Mouse (Mus musculus) ovary, postnatal 14 days (tissue): Measurements from ENCODE around the gene Ugt1a5.
"Not testable (repeated sequence)": the region's sequence is repeated elsewhere in the genome, so short reads cannot be mapped to it uniquely, and the experiment has no call there.

Experiments
- DNase-seq: peaks from one replicate; pipeline ENCODE4 v3.0.0; 2022; ENCODE audit warnings: low spot score

Gene Ugt1a5

DNA sequence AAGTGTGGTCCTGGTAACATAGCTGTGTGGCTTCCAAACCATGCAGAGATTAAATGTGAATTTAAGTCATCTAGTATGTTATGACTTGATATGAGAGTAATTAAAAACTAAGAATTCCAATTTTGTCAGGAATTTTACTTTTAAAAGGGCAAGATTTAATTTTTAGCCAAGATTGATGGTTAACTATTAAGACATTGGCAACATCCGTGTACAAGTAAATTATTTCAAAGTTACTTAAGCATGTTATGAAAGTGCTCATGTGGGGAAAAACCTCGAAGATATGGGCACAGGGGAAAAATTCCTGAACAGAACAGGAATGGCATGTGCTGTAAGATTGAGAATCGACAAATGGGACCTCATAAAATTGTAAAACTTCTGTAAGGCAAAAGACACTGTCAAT is 31.6 kb downstream of the Ugt1a5 start:
- no peak for DNase-seq

DNA sequence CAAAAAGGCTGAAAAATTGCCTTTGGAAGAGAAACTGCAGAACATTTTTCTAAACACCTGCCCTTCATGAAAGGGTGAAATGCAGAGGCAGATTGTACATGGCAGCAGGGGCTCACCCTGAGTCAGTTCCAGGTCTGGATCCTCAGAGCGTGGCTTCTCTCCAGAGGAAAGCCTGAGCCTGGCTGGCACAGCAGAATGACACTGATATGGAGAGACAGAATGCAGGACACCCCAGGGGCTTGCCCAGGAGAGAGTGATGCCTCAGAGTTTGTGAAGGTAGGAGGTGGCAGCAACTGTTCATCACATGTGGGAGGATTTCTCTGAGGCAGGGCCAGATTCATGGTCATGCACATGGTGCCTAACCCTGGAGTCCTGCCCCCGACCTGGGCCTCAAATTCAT is 34.2 kb downstream of the Ugt1a5 start:
- no peak for DNase-seq

DNA sequence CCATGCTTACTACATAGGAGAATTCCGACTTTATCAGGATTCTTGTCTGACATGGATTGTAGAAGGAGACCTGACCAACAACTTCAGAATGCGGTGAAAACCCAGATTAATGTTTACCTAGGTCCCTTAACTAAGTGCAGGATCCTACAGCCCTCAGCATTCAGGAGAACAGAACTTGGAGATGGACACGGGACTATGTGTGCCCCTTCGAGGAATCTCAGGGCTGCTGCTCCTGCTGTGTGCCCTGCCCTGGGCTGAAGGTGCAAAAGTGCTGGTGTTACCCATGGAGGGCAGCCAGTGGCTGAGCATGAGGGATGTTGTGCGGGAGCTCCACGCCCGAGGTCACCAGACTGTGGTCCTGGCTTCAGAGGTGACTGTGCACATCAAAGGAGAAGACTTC is 34.6 kb downstream of the Ugt1a5 start, which contains the start of gene Ugt1a2:
Gene Ugt1a2 (plus strand): TSS at position 146 of the 400 bp plus-strand sequence.
- no peak for DNase-seq

DNA sequence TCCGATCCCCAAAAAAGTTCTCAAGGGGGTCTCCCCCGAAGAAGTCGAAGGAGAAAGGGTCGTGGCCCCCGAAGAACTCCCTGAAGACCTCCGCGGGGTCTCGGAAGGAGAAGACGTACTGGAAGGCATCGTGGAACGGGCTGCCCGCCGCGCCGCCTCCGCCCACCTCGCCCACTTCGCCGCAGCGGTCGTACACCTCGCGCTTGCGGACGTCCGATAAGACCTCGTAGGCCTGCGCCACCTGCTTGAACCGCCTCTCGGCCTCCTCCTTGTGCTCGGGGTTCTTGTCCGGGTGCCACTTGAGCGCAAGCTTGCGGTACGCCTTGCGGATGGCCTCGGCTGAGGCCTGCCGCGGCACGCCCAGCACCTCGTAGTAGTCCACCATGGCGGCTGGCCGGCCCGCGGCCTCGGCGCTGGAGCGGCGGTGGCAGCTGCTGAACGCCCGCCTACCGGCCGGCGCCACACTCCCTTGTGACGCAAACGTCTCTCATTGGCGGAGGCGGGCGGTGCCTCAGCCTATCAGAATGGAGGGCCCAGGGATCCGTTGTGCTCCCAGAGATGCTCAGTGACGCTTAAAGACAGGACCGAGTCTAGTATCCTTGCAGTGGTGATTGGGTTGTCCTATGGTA is 39.6 kb downstream of the Ugt1a5 start, which contains the start of gene Dnajb3:
Gene Dnajb3 (minus strand): TSS at position 489 of the 629 bp plus-strand sequence.
- no peak for DNase-seq

DNA sequence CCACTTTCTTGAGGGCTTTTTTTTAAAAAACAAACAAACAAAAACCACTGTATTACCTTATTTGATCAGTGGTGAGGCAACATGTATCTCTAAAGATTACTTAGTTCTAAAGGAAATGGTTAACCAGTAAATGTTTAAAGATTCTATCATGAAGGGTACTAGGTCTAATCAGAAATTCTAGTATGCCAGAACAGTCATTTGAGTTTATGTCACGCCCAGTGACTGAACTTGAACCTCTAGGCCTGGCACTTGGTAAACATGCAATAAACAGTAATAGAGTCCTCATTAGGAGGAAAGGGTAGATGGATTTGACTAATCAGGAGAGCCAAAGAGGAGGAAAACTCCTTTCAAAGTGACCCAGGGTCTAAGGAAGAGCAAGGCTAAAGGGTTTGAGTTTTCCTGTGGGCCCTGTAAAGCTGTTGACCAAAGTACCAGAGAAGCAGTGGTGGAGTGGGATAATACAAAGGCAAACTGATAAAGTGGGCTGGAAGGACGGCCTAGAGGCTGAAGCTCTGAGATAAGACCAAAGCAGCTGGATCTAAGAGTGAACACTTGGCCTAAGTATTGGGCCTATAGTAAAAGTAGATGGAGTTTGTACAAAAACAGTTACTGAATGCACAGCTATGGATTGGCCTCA is 41.1 kb downstream of the Ugt1a5 start:
- DNase-seq: no peak

DNA sequence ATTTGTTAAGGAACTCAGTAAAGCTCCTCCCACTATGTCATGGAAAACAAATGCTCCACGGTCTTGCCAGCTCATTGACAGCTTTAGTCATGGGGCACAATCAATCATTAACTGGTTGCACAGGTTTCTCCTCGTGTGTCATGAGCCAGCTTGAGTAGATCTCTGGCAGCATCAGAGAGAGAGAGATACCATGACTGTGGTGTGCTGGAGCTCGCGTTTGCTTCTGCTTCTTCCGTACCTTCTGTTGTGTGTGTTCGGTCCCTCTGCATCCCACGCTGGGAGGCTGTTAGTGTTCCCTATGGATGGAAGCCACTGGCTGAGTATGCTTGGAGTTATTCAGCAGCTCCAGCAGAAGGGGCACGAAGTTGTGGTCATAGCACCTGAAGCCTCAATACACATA is 46.0 kb downstream of the Ugt1a5 start, which contains the start of gene Ugt1a1:
Gene Ugt1a1 (plus strand): TSS at position 148 of the 400 bp plus-strand sequence.
- DNase-seq: no peak

DNA sequence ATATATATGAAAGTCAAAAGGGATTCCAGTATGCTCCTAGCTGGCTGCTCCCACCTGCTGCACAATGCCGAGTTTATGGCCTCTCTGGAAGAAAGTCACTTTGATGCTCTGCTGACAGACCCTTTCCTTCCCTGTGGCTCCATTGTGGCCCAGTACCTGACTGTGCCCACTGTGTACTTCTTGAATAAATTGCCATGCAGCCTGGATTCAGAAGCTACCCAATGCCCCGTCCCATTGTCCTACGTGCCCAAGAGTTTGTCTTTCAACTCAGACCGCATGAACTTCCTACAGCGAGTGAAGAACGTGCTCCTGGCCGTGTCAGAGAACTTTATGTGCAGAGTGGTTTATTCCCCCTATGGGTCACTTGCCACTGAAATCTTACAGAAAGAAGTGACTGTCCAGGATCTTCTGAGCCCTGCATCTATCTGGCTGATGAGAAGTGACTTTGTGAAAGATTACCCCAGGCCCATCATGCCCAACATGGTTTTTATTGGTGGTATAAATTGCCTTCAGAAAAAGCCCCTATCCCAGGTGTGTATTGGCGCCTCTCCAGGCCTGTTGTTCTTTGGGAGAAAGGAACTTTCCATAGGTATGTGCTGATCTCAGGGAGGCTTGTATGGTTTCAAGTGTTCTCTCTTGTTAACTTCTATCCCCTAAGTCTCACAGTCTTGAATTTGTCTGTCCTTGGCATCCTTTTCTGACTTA is 46.7 kb downstream of the Ugt1a5 start:
- DNase-seq: no peak

DNA sequence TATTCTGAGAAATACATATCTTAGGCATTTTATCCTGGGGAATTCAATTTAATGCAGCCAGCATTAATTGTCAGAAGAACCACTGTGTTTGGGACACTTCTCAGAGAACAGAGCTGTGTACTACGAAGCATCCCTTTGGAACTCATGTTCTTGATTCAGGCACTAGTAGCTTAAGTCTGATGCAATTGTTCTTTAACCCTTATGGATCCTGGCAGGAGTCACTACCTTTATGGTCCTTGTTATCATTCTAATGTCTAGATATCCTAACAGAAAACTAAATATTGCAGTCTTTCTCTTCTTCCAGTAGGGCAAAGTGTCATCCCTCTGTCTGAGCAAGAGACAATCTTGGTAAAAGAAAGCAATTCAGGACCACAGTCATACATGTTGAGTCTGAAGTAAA is 47.2 kb downstream of the Ugt1a5 start:
- no peak for DNase-seq

DNA sequence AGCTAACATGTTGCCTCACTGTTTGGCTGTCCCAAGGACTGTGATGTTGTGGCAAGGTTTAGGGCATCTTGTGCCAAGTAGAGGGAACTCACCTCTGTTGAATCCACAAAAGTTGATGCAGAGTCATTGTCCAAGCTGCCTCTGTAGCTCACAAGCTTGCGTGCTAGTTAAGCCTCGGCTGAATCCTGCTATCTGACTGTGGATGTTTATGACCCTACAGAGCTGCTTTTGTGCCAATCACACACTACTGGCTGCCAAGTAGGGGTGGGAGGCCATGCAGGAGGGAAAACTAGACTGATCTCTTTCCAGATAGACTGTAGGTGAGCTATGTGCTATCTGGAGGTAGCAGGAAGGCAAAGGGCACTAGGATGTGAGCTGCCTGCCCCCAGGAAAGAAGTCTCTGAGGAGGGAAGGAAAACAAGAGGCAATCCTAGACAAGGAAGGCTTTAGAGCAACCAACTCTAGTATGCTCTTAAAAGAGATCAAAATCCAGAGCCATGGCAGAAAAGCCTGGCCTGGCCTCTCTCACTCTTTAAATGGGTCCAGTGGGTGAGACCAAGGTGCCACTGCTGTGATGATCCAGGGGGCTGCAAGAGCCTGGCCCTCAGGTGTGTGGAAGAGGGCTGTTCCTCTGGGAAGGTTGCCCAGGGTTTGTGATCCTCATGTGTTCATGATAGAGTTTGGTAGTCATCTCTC is 48.1 kb downstream of the Ugt1a5 start:
- DNase-seq: no peak

DNA sequence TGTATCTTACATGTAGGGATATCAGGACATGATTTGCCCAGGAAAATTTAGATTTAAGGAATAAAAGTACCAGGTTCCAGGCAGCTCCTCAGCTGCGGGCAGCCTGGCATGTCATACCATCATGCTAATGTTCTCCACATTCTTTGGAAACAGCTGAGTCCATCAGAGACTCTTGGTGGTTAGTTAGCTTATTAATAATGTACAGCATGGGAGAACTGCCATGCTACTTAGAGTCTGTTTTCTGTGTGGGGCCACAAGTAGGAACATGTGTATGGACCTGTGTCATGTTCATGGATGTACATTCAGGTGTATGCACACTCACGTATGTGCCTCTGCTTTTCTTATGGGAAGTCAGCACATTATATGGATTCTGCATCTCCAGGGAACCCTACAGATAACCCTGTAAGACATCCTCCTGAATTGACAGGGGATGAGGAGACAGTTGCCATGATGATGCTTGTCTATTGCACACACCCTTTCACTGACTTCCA is 48.7 kb downstream of the Ugt1a5 start:
- no peak for DNase-seq

DNA sequence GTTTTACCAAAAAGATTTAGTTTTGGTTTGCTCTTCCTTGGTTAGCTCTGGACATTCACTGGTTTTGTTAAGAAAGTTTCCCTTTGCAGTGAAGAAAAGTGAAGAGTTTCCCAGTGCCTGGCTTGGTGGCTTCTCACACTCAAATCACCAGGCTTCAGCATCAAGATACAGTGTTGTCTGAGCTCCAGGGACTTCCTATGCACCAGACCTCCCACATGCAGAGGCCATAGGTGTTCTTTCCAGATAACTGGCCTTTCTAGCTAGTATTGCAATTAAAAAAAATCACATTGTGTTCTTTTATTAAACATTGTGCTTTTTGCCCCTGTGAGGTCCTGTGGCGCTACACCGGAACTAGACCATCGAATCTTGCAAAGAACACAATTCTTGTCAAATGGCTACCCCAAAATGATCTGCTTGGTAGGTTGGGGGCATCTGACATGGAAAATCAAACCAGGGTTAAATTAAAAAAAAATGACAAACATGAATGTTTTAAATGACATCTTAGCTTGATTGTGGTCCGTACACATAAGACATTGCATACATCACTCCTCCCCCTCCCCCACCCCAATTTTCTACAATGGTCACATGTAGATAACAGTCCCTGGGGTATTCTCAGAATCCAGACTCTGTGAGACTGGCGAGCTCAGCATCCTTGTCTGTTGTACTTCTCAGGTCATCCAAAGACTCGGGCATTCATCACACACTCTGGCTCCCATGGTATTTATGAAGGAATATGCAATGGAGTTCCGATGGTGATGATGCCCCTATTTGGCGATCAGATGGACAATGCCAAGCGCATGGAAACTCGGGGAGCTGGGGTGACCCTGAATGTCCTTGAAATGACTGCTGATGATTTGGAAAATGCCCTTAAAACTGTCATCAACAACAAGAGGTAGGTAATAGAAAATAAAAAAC is 49.9 kb downstream of the Ugt1a5 start:
- no peak for DNase-seq

DNA sequence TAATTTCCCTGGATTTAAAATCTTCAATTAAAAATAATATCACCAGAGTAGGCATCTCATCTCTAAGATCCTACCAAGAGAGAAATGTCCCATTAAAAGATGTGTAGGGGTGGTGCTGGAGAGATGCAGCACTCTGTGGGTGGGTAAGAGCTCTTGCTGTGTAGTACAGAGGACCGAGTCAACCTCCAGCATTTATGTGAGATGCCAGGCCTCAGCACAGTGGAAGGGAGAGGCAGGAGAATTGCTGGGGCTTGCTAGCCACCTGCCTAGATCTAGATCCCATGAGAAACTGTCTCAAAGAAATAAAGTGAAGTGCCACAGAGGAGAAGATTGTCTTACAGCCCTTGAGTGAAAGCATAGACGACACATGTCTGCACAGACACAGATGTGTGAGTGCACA is 50.7 kb downstream of the Ugt1a5 start:
- DNase-seq: no peak

DNA sequence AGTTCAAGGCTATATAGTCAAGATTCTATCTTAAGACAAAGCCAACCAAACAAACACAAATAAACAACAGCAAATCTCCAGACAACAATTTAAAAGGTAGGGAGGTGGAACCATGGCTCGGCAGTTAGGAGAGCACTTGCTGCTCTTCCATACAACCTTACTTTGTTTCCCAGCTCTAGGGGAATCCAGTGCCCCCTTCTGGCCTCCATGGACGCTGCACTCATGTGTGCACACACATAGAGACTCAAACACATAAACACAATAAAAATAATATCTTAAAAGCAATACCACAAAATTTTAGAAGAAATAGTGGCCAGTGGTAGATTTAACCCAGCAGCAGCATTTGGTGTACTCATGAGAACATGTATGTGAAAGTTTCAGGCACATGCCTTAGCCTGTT is 51.3 kb downstream of the Ugt1a5 start:
- DNase-seq: no peak

DNA sequence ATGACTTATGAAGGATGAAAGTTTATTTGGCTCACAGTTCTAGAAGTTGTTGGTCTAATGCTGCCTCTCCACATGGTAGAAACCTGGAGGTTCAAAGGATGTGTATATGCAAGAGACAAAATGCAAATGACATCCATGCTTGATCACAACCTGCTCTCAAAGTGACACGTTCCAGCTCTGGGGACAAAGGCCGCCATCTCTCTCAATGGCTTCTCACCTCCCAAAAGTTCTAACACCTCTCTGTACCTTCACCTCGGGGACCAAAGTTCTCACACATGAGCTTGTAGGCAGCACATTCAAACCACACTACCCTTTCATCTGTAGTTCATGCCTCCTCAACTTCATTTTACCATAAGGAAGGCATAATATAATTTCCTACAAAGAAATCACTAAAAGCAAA is 51.8 kb downstream of the Ugt1a5 start:
- DNase-seq: no peak

DNA sequence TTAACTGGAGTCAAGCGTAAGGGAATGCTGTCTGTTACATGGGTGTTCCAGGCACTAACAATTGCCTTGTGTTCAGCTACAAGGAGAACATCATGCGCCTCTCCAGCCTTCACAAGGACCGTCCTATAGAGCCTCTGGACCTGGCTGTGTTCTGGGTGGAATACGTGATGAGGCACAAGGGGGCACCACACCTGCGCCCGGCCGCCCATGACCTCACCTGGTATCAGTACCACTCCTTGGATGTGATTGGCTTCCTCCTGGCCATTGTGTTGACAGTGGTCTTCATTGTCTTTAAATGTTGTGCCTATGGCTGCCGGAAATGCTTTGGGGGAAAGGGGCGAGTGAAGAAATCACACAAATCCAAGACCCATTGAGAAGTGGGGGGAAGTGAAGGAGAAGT is 52.2 kb downstream of the Ugt1a5 start:
- no peak for DNase-seq

DNA sequence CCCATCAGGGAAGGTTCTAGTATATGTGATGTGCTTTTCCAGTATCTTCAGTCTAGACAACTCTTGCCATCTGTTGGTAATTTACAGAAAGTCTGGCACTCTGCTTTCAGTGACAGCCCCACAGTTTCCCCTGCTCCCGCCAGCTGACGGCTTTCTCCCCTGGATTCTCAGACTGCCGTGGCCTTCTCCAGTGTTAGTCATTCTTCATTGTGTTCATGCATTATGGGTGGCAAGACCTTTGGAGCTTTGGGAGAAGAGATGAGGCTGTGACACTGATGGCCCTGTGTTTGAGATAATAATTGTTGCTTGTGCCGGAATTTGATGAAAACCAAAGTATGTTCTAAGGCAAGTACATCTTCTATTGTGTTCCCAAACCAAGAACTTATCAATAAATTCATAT is 52.8 kb downstream of the Ugt1a5 start:
- no peak for DNase-seq

DNA sequence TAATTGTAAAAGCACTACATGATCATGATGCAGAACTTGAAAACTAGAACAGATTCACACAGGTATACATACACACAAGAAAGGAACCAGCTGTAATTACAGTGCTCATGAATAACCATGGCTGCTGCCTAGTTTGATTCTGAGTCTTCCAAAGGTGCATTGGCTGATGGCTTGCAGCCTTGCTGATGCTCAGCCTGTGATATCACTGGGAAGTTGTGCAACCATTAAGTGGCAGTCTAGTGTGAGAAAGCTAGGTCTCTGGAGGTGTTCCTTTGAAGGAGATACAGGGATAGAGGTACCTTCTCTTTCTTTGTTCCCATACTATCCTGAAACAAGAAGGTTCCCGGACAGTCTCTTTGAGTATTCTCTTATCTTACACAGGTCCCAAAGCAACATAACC is 53.2 kb downstream of the Ugt1a5 start:
- DNase-seq: no peak

DNA sequence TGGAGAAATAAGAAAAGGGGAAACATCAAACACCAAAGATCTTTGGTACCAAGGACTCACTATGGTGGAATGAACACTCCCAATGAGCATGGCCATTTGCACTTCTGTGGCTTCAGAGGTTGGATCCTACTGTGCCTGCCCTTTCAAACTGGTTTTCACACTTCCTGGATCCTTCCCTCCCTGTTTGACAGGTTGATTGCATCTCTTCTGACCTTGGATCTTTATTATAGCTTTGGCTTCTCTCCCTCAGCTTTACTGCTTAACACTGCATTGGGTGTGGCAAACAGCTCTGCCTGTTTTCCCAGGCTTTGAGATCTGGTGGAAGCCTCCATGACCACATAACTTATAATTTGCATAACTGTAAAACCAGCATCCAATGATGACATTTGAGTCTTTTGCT is 54.5 kb downstream of the Ugt1a5 start:
- no peak for DNase-seq

DNA sequence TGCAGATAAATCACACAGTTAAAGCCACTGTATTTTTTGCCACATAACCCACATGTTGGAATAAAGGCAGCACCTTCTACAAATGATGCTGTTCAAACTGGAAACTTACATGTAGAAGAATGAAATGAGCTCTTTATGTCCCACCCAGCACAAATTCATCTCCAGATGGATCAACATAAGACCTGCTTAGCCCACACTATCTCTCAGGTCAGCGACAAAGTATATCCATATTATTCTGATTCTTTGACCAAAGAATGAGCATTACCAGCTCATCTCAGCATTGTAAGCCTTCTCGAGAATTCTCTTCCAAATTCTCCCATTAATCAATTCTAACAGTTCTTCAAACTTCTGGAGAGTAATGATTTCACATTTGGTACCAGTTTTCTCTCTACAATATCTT is 56.4 kb downstream of the Ugt1a5 start:
- DNase-seq: no peak

DNA sequence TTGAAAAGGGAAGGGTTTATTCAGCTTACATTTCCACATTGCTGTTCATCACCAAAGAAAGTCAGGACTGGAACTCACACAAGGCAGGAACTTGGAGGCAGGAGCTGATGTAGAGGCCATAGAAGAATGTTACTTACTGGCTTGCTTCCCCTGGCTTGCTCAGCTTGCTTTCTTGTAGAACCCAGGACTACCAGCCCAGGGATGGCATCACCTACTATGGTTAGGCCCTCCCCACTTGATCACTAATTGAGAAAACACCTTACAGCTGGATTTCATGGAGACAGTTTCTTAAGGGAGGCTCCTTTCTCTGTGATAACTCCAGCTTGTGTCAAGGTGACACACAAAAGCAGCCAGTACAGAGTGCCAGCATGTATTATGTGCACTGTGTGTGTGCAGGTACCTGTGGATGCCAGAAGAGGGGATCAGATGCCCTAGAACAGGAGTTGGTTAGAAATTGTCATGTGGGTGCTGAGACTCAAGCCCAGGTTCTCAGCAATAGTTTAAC is 57.3 kb downstream of the Ugt1a5 start:
- DNase-seq: not testable (repeated sequence)

DNA sequence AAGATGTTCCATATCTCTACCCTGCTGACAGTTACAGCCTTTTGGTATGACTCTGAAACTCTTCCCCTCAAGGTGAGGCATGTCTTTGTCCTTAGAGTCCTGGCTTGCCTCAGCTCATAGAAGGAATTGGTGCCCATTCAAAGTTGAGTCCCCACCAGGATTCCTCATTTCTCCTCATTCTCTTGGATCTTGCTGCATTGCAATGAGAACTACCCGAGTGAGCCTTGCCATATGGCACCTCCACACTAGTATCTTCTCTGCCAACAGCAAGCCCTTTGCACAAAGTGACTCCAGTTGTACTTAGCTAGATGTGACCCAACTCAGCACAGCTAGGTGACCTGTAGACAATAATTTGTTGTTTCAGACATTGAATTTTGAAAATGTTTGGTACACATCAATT is 57.8 kb downstream of the Ugt1a5 start:
- DNase-seq: no peak
